Mouse (Mus musculus) frontal cortex, postnatal 14 days (tissue): ENCODE results near the gene Slc16a6.

ENCODE experiments used
- DNase-seq, 2 experiments: peaks; one replicate each; pipeline ENCODE4 v3.0.0; 2022; ENCODE audit warnings: low spot score in 2 of 2

The Slc16a6 gene

GRCm38 (mm10) chr11:109416709-109417420 lies 56.5 kb downstream of the Slc16a6 start:
- DNase-seq, result no peak

GRCm38 (mm10) chr11:109414802-109415201 lies 58.6 kb downstream of the Slc16a6 start:
- DNase-seq, result no peak

- DNase-seq, result no peak
Observed at GRCm38 (mm10) chr11:109413617-109414016, 59.8 kb downstream of the Slc16a6 start, which contains the start of gene 9930022D16Rik. Gene 9930022D16Rik (plus strand): TSS chr11:109413917.

GRCm38 (mm10) chr11:109410197-109410980 lies 63.0 kb downstream of the Slc16a6 start:
- no peak for DNase-seq

GRCm38 (mm10) chr11:109406431-109406830 lies 67.0 kb downstream of the Slc16a6 start:
- DNase-seq, result no peak
